Mouse (Mus musculus) heart, postnatal 4 days (tissue): ENCODE results near the gene Vwce. TPM values are rescaled to one million over a fixed set of nuclear protein-coding genes. Genes with fewer than 3 reads are reported as not detected.
A peak's percentile ranks its signal among the peaks of the same experiment; 100 is the strongest.

Experiments used
- DNase-seq: peaks from one replicate; pipeline ENCODE4 v3.0.0; 2021
- total RNA-seq, 2 experiments: library from RNA; stranded (reverse); gene quantifications; 2 replicates each; pipeline ENCODE4 v1.2.3; 2021

The Vwce gene
- total RNA-seq, 2 experiments from 2014 or later, result 0.38 to 0.47 TPM

GRCm38 (mm10) chr19:10691660-10692059 lies 57.6 kb downstream of the Vwce start:
- DNase-seq, result no peak

DNA sequence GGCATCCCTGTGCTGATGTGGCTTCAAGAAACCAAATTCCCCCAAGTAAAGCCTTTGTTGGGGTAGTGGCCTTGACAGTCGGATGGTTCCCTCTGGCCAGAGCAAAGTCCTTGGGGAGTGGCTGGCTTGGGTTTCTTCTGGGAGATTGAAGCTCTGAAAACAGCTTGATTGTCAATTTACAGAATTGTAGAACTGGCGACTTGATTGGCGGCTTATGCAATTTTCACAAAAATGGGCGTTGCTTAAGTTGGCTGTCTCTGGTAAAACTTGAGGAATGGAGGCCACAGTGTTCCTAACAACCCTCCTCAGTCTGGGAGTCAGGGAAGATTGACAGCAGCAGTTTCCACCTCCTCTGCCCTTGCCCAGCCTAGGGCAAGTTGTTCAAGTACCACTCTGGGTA lies 58.3 kb downstream of the Vwce start:
- DNase-seq, result no peak

DNA sequence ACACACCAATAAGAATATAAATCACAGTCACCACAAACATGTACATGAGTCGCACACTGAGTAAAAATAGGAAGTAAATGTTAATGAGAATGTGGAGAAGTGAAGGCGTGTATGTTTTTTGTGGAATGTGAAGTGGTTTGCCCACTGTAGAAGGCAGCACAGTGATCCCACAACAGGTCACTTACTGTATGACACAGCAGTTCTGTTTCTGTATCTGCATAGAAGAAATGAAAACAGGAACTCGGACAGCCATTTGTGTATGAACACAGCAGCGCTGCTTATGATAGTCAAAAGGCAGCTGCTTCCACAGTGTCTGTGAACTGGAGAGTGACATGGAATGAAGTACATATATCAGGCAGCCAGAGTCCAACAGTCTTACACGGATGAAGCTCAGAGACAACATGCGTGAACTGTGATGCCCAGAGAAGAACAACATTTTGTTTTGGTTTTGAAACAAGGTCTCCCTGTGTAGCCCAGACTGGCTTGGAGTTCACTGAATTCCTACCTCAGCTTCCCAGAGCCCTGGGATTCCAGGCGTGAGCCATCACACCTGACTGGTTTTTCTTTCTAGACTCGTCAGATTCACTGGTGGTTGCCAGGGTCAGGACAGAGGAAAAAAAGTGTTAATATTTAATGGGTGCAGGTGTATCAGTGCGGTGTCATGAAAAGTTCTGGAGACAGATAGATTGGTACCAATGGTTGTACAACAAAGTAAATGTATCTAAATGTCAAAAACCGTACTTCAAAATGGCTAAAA lies 60.1 kb downstream of the Vwce start:
- no peak for DNase-seq

- no peak for DNase-seq
Observed at GRCm38 (mm10) chr19:10695801-10696200, 61.8 kb downstream of the Vwce start.

DNA sequence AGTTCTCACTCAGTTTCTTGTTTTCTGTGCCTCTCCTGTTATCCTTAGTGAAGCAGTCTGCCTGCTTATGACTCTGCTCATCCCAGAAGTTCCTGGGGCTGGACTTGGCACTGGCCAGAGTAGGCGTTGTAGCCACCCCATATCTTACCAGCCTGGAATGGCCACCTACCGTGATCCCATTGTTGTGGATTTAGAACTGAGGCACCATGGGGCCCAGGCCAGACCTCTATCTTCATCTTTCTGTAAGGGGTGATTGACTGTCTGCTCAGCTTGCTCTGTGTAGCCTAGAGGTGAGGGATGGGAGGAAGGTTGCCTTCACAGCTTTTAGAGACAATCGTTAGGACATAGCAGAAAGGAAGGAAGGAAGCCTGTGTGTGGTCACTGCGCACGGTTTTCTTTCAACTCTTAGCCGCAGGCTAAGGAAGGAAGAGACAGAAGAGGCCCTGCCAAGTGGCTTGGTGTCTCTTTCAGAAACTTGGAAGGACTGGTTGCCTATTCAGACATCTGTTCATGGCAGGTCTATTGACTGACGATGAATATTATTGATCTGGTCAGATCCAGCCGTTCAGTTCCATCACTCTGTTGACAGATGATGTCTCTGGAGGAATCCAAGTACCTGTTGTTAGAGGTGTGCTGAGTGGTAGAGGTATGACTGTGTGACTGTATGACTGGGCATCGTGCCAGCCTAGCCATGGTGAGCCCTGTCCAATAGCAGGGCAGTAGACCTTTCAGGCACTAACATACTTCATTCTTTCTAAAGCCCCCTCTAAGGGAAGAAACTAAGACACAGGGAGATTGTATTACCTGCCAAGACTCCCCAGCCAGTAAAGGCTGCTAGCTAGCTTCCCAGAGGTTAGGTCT lies 64.3 kb downstream of the Vwce start:
- DNase-seq, result no peak

GRCm38 (mm10) chr19:10699851-10700250 lies 65.8 kb downstream of the Vwce start:
- no peak for DNase-seq

DNA sequence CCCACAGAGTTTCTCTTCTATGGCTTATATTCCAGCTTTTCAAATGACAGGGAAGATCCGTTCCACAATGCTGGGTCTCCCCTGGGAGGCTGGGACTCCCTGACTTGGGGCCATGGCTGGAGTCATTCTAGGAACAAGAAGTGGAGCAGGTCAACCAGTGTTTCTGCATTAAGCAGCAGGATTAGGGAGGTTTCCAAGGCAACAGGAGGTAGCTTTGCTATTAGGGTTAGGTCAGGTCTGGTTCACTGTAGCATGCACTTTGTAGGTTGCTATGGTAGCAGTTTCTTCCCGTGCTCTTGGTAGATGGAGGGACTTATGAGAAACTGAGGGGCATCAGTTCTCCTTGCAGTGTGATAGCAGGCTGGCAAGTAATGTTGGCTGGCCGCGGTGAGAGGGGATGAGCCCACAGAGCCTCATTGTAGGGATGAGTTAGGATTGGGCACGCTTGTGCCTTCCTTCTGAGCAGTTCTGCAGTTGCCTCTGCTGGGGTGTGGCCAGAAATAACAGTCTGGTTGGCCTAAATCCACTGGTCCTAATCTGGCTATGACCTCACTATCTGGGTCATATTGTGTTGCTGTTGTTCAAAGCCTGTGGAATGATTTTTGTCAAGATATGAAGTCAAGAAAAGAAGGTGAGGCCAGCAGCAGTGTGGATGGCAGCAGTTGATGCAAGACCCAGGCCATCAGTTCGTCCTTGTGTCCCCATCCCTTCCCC lies 67.2 kb downstream of the Vwce start:
- peak; percentile 46 for DNase-seq

GRCm38 (mm10) chr19:10702125-10702524 lies 68.1 kb downstream of the Vwce start:
- no peak for DNase-seq

DNA sequence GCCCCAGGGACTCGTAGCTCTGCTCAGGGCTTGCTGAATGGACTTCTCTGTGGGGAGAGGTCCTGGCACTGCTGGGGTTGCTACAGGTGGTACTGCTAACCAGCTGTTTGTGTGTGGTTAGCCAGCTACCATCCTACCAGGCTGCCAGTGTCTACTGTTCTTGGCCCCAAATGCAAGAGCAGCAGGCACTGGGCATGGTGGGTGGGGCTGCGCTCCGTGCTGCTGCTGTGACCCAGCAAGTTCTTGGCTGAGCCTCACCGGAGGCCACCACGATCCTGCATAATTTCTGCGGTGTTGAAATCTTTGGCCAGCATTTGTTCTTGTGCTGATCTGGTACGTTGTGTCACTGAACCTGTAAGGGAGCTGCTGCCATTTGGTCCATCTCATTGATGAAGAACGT lies 69.5 kb downstream of the Vwce start:
- DNase-seq, result no peak

DNA sequence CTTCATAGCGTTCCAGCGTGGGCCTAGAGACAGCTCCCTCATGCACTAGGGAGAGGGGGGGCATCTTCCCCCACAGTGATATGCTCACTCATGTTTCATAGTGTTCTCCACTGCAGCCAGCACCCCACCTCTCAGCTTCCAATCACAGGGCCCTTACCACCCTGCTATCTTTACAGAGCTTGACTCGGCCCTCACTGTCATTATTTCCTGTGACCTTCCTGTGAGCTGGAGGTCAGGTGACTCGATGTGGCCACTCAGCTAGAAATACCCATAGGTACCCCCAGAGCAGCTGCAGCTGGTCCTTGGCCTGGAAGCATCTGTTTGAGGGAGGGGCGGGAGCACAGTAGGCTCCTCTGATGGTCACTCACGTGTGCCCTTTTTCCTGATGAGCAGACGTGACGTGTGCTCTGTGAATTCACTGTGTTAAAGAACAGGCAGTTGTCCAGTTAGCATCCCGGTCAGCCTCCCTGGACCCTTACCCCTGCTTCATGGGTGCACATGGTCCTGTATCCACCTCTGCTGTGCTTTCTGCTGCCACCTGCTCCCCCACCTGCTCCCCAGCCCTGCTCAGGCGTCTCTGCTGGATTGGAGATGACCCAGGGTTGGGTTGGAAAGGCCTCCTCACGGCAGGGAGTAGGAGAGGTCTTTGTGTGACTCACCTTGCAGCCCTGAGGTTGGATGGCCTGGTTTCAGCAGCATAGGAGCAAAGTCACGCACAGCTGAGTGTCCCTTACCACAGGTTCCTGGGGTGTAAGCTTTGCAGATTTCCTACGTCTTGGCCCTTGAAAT lies 73.3 kb downstream of the Vwce start:
- no peak for DNase-seq

- DNase-seq, result no peak
Observed at GRCm38 (mm10) chr19:10707881-10708280, 73.9 kb downstream of the Vwce start.

GRCm38 (mm10) chr19:10708900-10709299 lies 74.9 kb downstream of the Vwce start:
- no peak for DNase-seq

GRCm38 (mm10) chr19:10709360-10710087 lies 75.5 kb downstream of the Vwce start:
- DNase-seq, result peak; percentile 99

DNA sequence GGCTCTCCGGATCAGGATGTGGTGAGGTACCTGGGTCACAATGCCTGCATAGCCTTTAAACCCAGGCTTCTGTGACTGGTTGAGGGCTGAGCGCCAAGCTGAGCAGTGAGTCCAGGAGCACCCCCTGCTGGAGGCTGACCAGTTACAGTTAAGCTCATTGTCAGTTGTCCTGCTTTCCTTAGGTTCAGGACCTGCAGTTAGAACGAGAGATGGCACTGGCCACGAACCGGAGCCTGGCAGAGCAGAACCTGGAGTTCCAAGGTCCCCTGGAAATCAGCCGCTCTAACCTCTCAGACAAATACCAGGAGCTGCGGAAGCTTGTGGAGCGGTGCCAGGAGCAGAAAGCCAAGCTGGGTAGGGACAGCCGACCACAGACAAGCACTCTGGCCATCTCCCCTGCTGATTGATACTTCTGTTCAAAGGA lies 76.1 kb downstream of the Vwce start:
- peak; percentile 79 for DNase-seq

- DNase-seq, result no peak
Observed at GRCm38 (mm10) chr19:10710751-10711150, 76.7 kb downstream of the Vwce start.

- no peak for DNase-seq
Observed at GRCm38 (mm10) chr19:10712194-10712593, 78.2 kb downstream of the Vwce start.

DNA sequence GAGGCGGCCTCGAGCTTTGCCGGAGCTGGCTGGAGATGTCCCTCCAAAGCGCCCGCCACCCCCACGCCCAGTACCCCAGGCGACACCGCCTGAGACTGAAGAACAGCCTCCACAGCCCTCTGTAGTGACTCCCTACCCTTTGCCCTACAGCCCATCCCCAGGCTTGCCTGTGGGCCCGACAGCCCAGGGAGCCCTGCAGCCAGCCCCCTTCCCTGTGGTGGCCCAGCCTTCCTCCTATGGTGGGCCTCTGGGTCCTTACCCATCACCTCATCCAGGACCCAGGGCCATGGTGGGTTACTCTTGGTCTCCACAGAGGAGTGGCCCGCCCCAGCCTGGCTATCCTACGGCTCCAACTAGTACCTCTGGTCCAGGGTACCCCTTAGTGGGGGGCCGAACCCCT lies 78.6 kb downstream of the Vwce start:
- no peak for DNase-seq

GRCm38 (mm10) chr19:10713551-10713950 lies 79.5 kb downstream of the Vwce start:
- no peak for DNase-seq

- DNase-seq, result no peak
Observed at GRCm38 (mm10) chr19:10714168-10714567, 80.2 kb downstream of the Vwce start.

GRCm38 (mm10) chr19:10714682-10715475 lies 80.9 kb downstream of the Vwce start:
- peak; percentile 86 for DNase-seq

DNA sequence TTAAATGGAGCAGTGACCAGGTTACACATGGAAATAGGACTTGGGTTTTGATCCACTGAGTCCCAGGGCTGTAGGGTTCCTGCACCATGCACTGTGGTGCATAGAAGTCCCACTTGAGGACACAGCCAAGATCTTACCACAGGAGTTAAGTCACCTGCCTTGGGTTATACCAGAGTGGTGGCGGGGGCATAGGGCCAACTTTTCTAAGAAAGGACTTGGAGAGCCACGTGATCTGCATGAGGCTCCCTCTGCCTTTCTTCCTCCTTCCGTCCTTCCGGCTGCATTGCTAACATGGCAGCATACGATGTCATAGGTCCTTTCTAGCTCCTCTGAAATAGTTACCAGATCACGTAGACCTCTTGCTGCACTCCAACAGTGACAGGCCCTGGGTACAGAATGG lies 81.5 kb downstream of the Vwce start:
- no peak for DNase-seq
